Mouse (Mus musculus) MEL-GATA-1-ER (cell line): Measurements from ENCODE around the gene Sall1.

Source experiments
- DNase-seq: peaks from one replicate; pipeline ENCODE4 v3.0.0-alpha.2; 2012; ENCODE audit warnings: low read depth; ENCODE audit errors: extremely low read depth

Gene Sall1

GRCm38 (mm10) chr8:89043940-89044339, at the start of gene Sall1:
TSS of gene Sall1 (minus strand) at chr8:89044162.
- no peak for DNase-seq

- no peak for DNase-seq
Measured at GRCm38 (mm10) chr8:89089916-89090315, 46.0 kb upstream of the Sall1 start.

GRCm38 (mm10) chr8:89079147-89079546, 35.2 kb upstream of the Sall1 start:
- DNase-seq = no peak

GRCm38 (mm10) chr8:89072968-89073382, 29.0 kb upstream of the Sall1 start:
- no peak for DNase-seq

GRCm38 (mm10) chr8:89067499-89067898, 23.5 kb upstream of the Sall1 start:
- no peak for DNase-seq

GRCm38 (mm10) chr8:89064042-89064441, 20.1 kb upstream of the Sall1 start:
- no peak for DNase-seq

GRCm38 (mm10) chr8:89063366-89064040, 19.5 kb upstream of the Sall1 start:
- no peak for DNase-seq

- DNase-seq = no peak
Measured at GRCm38 (mm10) chr8:89060717-89061116, 16.8 kb upstream of the Sall1 start.

GRCm38 (mm10) chr8:89059507-89059906, 15.5 kb upstream of the Sall1 start:
- DNase-seq = no peak

- no peak for DNase-seq
Measured at GRCm38 (mm10) chr8:89052880-89053279, 8.9 kb upstream of the Sall1 start.

- no peak for DNase-seq
Measured at GRCm38 (mm10) chr8:89046639-89047348, 2.8 kb upstream of the Sall1 start.

GRCm38 (mm10) chr8:89046226-89046625, 2.3 kb upstream of the Sall1 start:
- no peak for DNase-seq

GRCm38 (mm10) chr8:89045726-89046125, 1.8 kb upstream of the Sall1 start:
- DNase-seq = no peak

GRCm38 (mm10) chr8:89045218-89045601, 1.2 kb upstream of the Sall1 start:
- DNase-seq = no peak

GRCm38 (mm10) chr8:89044511-89045217, 702 bp upstream of the Sall1 start:
- no peak for DNase-seq

- DNase-seq = no peak
Measured at GRCm38 (mm10) chr8:89043371-89043841, 556 bp downstream of the Sall1 start.

GRCm38 (mm10) chr8:89042560-89043370, 1.2 kb downstream of the Sall1 start:
- no peak for DNase-seq

GRCm38 (mm10) chr8:89042118-89042460, 1.9 kb downstream of the Sall1 start:
- DNase-seq = no peak

- no peak for DNase-seq
Measured at GRCm38 (mm10) chr8:89041421-89042117, 2.4 kb downstream of the Sall1 start.

GRCm38 (mm10) chr8:89040751-89041420, 3.1 kb downstream of the Sall1 start:
- no peak for DNase-seq
